Mouse (Mus musculus): Measurements from ENCODE around the gene Fdxr. TPM values are rescaled to one million over a fixed set of nuclear protein-coding genes. Genes with fewer than 3 reads are reported as not detected.
A peak's percentile ranks its signal among the peaks of the same experiment; 100 is the strongest.

The Fdxr gene
- 100 to 1,000 TPM; 608 to 629 TPM for total RNA-seq (2021)
- long read RNA-seq, experiment 1, transcript Fdxr-203 (2 exons, 544 nt), result minor isoform, 9 of 437 reads
- long read RNA-seq, experiment 1, transcript Fdxr-201 (12 exons, 1,948 nt), result major isoform, 305 of 437 reads
- long read RNA-seq, experiment 1, partial matches to known transcripts, result 53 of 437 reads
- long read RNA-seq, experiment 1, other reads (novel, unspliced or antisense), result 70 of 437 reads
- long read RNA-seq, experiment 2, transcript Fdxr-203 (2 exons, 544 nt), result minor isoform, 7 of 878 reads
- long read RNA-seq, experiment 2, transcript Fdxr-201 (12 exons, 1,948 nt), result major isoform, 611 of 878 reads
- long read RNA-seq, experiment 2, partial matches to known transcripts, result 103 of 878 reads
- long read RNA-seq, experiment 2, other reads (novel, unspliced or antisense), result 157 of 878 reads

DNA sequence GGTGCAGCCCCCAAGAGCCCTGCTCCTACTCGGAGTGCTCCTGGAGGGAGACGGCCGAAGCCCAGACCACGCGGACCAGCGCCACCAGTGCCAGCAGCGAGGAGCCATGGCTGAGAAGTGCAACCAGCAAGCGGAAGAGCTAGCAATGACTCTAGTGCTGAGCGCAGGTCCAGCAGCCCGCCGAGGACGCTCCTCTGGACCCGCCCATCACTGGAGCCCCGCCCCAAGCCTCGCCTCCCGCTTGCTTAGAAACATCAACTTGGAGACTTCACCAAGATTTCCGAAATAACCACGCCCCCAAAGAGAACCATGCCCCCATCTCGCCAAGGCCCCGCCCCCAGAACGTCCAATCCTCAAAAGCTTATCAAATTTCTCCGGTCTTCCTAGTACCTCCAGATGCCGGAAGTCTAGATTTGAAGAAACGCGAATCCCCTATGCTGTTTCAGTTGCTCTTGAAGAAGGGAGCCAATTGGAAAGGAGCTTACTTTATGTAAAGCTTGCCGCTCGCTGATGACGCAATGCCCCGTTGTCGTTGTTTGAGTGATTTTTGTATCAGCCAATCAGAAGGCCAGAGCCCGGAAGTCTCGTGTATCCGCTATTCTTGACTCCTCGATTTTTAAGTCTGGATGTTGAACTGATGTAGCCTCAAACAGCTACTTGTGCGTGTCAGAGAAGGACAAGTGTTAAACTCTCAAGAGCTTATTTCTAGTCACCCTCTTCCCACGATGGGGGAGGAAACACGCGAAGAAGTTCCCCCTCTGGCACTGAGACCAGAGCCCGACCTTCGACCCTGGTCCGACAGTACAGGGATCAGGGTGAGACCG lies at the start of gene Fdxr:
Gene Fdxr (minus strand): TSS at position 271 of the 824 bp plus-strand sequence.
- DNase-seq (ENCODE audit: low spot score in 2 of 2), result peak; percentile 92 to 97

DNA sequence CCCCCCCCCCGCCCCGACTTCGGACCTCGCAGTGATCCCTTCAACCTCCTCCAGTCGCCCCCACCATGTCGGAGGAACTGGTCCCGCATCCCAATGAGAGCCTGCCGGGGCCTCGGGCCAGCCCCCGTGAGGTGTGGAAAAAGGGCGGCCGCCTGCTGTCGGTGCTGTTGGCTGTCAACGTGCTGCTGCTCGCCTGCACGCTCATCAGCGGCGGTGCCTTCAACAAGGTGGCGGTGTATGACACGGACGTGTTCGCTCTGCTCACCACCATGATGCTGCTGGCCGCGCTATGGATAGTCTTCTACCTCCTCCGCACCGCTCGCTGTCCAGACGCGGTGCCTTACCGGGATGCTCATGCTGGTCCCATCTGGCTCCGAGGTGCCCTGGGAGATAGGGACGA lies 46.5 kb upstream of the Fdxr start:
- no peak for DNase-seq (ENCODE audit: low spot score in 2 of 2)

DNA sequence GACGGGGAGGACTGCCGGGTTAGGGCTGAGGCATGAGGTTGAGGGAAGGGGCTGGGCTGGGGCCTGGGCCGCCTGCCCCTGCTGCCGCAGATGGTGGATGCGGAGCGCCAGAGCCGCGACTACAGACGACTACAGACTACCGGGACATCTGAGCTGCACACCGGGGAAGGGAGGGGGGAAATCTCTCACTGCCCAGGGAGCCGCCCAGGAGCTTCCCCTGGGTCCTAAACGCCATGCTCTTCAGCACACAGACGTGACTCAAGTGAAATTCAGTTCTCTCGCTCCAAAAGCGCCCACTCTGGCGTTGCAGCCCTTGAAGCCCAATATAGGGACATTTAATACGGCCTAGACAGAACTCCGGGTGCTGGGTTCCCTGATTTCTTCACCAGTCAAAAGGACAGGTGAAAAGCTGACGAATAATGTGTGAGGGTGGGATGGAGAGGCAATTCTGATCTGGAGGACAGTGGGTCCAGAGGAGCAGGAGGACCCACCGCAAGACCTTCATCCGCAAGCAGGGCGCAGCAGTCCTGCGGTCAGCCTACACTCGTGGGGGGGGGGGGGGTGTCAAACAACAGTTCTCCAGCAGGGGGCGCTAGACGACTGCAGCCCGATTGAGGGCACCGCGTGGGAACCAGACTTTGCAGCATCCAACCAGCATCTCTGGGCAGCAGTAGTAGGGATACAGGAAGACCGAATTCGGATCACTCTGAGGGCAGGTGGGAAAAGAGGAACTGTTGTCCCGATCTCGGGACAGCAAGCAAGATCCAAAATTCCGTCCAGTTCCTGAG lies 45.2 kb upstream of the Fdxr start, which contains the start of gene Ush1g:
Gene Ush1g (minus strand): TSS at position 136 of the 788 bp plus-strand sequence.
- peak; percentile 34 to 43 for DNase-seq (ENCODE audit: low spot score in 2 of 2)

DNA sequence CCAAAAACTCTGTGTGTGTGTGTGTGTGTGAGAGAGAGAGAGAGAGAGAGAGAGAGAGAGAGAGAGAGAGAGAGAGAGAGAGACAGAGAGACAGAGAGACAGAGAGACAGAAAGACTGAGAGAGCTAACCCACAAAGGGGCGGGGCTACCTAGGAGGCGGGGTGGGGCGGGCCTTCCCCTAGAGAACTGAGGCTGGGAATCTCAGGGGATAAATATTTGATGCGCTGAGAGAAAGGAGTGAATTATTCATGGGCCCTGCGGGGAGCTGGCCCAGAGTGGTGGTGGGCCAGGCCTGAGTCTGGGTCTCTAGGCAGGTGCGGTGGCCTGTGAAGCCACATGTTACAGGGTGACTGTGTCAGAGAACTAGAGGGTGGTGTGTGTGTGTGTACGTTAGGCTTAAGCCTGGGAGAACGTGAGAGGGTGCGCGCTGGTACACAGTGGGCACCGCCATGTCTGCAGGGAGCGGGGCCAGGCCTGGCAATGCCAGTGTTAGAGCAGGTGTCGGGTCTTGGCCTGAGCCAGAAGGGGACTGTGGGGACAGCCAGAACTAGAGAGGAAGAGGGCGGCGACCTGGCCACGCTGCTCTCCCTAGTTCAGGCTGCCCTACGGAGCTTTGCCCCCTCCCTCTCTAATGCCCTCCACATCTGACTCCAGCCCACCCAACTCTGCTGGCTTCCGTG lies 43.0 kb upstream of the Fdxr start:
- no peak for DNase-seq (ENCODE audit: low spot score in 2 of 2)

DNA sequence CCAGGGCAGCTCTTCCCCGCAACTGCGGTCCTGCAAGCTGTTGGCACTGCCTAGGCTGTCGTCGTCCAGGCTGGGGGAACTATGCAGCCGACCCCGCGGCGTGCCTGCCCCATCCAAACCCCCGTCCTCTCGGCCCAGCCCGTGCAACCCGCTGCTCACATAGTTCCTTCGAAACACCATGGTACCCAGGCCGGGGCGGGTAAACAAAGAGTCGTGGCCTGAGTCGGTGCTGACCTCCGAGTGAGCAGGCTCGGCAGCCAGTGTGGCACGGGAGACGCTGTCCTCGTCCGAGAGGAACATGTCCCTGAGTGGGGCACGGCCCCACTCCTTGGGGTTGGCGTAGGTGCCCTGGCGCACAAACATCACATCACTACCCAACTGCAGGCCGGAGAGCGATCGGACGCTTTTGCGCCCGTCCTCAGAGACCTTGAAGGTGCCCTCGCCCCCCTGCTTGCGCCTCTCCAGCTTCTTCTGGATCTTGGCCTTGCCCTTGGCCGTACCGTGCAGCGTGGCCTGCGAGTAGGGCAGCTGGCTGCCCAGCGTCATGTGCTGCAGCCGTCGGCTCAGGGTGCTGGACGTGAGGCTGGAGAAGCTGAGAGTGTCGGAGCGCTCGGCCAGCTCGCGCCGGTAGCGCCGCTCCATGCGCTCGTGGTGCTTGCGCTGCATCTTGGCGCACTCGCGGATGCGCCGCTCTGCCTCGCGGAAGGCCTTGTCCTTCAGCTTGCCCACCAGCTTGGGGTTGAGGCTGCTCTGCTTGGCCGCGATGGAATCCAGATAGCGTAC lies 41.6 kb upstream of the Fdxr start:
- DNase-seq (ENCODE audit: low spot score in 2 of 2), result no peak

DNA sequence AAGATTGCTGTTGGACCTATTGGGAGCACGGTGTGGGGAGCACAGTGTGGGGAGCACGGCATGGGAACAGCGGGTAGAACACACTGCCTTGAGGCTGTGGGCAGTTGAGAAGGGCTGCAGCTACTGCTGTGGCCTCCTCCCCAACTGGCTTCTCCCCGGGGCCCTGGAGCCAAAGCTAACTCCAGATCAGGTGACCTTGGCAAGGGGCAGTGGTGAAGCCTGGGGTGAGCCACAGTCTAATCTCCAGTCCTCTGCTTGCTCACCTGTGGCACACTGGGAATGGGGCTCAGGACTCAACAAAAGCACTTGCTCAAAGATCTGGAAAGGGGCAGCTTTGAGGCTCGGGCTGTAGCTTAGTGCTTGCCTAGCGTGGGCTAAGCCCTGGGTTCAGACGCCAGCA lies 40.4 kb upstream of the Fdxr start:
- DNase-seq (ENCODE audit: low spot score in 2 of 2), result no peak

DNA sequence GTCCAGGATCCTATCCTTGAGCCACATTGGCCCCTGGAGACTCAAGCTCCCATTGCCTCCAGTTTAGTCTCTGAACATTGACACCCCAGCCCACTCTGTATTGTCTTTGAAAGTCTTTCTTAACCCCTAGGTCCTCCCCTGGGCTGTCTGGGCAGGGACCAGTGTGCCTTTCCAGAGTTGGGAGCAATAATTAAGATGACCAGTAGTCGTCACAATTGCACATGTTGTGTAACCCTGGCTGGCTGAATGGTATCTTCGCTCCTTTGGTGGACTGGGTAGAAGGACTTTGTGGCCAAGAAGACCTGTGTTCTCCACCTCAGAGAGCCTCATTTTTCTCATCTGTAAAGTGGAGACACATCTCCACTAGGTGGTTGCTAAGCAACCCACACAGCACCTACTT lies 37.4 kb upstream of the Fdxr start:
- DNase-seq (ENCODE audit: low spot score in 2 of 2), result no peak

DNA sequence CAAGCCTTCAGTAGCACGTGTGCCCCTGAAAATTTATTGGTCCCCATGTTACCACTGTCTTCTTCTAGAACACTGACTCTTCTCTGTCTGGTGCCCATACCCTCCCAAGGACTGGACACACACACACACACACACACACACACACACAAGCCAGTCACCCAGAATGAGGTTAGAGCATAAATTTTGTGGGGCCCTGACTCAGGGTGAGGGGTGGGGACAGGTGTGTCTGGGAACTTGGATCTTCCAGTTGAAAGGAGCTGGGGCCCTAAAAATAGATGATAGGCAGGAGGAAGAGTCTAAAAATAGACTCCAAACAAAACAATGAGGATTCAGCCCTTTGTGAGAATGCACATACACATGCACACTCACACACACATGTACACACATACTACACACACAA lies 31.9 kb upstream of the Fdxr start:
- DNase-seq (ENCODE audit: low spot score in 2 of 2), result no peak

DNA sequence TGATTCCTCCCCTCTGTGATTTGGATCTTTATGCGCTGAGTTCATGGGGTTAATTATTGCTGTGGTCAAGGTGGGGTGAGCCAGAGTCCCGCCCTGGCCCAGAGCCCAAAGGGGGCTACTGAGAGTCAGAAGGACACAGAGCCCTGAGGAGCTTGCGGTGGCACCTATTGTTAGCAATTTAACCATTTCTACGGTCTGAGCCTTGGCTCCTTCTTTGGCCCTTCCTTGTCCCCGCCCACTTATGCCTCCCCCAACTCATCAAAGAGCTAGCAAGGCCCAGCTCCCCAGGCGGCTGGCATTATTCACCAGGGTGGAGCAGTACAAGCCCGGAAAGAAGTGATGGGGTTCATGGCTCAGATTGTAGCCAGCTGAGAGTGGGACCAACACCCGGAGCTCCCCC lies 30.0 kb upstream of the Fdxr start, which contains the start of gene Otop2:
Gene Otop2 (plus strand): TSS at position 301 of the 400 bp plus-strand sequence.
- DNase-seq (ENCODE audit: low spot score in 2 of 2), result no peak

DNA sequence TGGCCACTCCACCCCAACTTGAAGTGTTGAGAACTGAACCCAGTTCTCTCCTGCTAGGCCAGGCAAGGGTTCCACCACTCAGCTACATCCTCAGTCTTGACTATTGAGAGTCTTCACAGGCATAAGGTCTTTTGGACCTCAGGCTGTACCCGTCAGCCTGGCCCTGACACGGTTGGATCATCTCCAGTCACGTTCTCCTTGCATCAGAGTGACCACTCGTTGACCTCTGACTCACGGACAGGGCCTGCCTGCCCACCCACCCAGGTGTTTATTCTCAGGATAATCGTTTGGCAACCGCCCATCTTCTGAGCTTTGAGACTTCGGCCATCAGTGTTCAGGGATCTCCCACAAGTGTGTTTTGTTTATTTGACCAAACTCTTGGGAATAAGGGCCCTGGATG lies 26.3 kb upstream of the Fdxr start:
- no peak for DNase-seq (ENCODE audit: low spot score in 2 of 2)

DNA sequence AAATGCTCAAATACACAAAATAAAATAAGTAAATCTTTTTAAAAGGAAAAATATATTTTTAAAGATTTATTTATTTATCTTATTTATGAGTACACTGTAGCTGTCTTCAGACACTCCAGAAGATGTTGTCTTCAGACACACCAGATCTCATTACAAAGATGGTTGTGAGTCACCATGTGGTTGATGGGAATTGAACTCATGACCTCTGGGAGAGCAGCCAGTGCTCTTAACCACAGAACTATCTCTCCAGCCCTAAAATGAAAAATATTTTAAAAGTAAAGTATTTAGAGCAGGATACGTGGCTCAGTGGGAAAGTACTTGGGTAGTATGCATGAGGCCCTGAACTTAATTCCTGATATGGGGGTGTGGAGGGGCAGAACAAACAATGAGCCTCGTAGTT lies 24.5 kb upstream of the Fdxr start:
- DNase-seq (ENCODE audit: low spot score in 2 of 2), result no peak

DNA sequence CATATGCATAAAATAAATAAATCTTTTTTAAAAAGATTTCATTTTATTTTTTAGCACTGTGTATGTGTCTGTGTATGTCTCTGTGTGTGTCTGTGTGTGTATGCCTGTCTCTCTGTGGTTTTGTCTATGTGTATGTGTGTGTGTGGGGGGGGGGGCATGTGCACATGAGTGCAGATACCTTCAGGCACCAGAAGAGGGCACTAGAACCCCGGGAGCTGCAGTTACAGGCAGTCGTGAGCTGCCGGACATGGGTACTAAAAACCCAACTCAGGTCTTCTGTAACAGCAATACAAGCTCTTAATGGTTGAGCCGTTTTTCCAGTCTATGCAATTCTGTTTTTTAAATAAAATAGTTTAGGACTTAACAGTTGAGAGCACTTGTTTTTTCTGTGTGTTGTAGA lies 23.9 kb upstream of the Fdxr start:
- DNase-seq (ENCODE audit: low spot score in 2 of 2), result no peak

DNA sequence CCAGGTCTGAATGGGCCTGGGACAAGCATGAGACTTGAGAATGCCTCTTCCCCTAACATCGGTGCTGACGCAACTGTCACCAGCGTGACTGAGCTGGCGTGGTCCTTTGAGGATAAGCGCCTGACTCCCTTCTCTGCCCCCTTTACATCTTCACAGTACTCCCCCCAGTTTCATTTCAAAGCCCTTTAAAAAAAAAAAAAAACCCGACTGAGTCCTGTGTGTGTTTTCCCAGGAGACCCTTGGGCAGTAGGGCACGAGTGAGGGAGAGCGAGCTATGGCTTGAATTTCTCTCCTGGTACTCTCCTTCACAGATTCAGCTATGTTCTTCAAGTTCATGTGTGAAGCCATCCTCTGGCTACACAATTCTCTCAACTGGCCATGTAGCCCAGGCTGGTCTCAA lies 21.3 kb upstream of the Fdxr start:
- no peak for DNase-seq (ENCODE audit: low spot score in 2 of 2)

DNA sequence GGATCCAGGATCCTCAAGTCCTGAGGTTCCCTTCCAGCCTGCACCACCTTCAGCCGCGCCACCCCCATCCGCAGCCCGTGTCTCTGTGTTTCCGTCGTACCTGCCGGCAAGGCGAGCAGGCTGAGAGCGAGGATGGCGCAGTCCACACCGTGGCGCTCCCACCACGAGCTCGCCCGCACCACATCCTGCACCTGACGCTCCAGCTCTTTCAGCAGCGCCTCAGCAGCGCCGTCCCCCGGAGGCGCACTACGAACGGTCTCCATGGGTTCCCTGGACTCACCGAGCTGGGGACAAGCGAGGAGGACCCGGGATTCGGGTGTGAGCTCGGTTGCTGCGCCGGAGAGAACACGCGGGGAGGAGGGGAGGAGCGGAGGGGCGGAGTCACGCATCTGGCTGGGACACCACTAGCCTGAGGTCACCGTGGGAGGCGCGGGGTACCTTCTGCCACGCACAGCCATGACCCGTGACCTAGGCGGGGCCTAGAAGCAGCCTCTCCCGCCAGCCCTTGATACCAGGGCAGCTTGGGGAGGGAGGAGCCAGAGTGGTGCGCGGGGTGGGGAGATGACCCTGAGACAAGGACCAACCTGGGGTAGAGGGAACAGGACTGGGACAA lies 20.5 kb upstream of the Fdxr start, which contains the start of gene Fads6:
Gene Fads6 (minus strand): TSS at position 450 of the 613 bp plus-strand sequence.
- DNase-seq (ENCODE audit: low spot score in 2 of 2), result no peak

DNA sequence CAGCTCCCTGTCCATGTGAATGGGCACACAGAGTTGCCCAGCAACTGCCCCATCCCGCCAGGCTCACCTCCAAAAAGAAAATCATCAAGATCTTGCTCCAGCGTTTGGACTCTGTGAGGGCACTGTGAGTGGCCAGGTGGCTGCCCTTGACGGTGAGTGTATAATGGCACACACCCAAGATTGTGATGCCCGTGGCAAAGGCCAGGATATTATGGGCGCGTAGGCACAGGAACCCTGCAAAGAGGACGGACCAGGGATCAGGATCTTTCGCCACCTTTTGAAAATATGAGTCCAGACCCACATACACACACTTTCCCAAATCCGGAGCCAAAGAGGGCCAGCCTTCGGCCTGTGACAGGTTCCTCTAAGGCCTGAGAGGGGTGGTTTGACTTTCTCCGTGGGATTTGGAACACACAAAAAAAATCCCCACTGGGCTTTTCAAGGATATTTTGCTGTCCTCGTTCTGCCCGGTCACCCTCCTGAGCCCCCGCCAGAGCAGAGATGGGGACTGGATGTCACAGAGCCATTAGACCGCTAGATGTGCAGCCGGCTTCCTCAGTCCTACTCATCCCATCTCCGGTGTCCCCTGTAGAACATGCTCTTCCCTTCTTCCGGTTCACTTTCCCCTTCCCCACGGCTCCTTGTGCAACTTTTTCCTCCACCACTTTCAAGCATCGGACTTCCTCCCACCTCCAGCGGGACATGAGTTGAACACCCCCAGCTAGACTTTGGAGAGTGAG lies 19.8 kb upstream of the Fdxr start:
- DNase-seq (ENCODE audit: low spot score in 2 of 2), result no peak

DNA sequence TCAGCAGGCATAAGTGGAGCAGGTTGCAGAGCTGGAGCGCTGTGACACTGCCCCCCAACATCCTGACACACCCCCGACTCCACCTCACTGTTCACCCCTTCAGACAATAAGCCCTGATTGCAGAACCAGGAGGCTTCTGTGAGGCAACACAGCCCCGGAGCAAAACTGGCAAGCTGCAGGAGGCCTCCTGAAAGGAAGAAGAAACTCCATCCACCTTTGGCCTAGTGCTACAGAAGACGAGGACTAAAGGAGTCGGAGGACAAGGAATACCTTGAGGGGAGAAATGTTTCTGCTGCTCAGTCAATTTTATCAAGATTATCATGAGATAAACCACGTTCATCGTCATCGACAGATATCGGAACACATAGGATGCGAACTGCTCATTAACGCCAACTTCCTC lies 19.1 kb upstream of the Fdxr start:
- DNase-seq (ENCODE audit: low spot score in 2 of 2), result no peak

DNA sequence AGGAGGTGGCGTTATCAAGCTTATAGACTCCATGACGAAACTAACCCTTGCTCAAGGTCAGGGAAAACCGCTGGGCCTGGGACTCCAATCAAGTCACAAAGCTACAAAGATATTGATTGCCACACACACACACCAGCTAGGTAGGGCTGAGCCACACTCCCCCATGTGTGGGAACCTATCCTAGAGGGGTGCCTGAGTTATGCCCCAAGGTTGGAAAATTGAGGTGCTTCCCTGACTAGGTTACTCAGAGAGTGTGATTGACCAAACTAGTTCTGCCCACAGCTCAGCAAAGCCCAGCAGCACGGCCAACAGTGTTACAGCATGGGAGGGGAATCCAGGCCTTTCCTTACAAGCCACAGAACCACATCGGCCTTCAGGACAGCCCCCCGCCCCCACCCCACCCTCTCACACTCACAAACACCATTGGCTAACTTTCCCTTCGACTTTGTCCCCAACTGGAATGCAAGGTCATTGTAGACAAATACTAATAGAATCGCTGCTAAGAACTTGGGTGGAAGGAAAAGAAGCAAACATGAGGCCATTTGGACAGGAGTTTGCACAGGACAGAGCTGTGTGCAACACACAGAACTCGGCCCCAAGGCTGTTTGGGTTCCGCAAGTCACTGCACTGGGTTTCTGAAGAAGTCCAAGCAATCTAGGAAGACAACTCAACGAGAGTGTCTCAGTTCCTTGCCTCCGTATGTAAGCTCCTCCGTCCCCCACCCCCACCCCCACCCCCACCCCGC lies 16.0 kb upstream of the Fdxr start:
- no peak for DNase-seq (ENCODE audit: low spot score in 2 of 2)

DNA sequence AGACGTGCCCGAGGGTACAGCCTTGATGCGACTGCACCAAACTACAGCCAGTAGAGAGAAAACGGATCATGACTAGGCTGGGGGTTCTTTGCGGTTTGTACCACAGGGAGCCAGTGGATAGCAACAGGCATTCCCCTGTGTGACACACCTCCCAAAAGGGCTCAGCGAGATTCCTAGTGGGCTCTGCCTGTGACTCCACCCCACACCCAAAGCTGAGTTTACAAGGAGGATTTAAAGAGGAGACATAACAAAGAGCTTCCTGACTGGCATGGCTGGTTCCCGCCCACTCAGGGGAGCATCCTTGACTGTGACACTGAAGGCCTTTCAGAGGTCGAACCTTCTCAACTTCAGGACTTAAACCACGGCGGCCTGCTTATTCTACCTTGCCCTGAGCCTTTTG lies 14.7 kb upstream of the Fdxr start:
- no peak for DNase-seq (ENCODE audit: low spot score in 2 of 2)

All from adrenal gland, postnatal 4 days (tissue).